Mouse (Mus musculus): ENCODE results near the gene Trafd1. TPM values are rescaled to one million over a fixed set of nuclear protein-coding genes. Genes with fewer than 3 reads are reported as not detected.

The Trafd1 gene
- polyA plus RNA-seq, 1 experiment from 2014 or later: 37.5 TPM

DNA sequence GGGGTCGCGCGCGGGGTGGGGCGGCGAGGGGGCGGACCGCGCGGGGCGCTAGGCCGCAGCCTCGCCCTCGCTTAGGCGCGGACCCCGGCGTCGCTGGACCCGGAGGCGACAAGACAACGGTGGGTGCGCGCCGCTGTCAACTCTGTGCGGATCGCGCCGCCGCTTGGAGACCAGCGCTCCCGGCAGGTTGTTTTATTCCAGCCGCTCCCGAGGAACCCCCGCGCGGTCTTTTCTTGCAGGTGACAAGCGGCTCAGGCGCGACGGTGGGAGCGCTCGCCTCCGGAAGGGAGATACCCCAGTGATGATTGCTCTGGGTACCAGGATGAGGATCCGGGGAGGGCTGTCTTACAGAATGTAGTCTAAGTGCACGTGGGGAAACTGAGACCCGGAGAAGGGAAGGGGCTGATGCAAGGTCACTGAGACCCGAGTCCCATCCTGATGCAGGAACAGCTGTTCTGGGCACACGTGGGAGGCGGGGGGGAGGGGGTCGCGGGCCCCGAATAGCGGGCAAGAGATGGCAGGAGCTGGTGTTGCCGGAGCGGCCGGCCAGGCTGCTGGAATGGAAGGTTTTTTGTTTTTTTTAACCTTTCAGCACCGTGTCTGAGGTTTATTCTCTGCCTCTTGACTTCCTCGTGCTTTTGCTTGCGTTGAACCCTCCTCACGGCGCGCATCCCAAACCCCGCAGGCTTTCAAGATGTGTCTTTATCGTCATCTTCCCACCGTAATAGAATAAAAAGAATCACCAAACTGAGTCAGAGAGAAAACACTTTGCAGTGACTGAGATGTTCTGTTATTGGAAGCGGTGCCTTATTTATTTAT, 12.9 kb upstream of the Trafd1 start:
- CTCF ChIA-PET: interaction anchor here (0.7 to 1.2 kb wide), 3 partner anchors 9 to 14 kb away, joined by 3 to 4 read pairs (median 4); no protein-coding TSS in a partner anchor
- no peak for TF ChIP-seq CTCF (IDR thresholded peaks at IDR 0.05)
- in situ Hi-C loops (cut with MboI; ENCODE audit: low pct_unique_long_range_greater_than_20kb): no loop called here
- DNase-seq (ENCODE audit: low read depth, low spot score) (no peak), ATAC-seq (peak; percentile 40)
- POLR2A ChIA-PET: interaction anchor here (0.6 to 2.0 kb wide), 2 partner anchors 13 to 16 kb away, joined by 4 to 5 read pairs; no protein-coding TSS in a partner anchor
- no peaks in the 10 kb centered on the region for H3K27me3 ChIP-seq

DNA sequence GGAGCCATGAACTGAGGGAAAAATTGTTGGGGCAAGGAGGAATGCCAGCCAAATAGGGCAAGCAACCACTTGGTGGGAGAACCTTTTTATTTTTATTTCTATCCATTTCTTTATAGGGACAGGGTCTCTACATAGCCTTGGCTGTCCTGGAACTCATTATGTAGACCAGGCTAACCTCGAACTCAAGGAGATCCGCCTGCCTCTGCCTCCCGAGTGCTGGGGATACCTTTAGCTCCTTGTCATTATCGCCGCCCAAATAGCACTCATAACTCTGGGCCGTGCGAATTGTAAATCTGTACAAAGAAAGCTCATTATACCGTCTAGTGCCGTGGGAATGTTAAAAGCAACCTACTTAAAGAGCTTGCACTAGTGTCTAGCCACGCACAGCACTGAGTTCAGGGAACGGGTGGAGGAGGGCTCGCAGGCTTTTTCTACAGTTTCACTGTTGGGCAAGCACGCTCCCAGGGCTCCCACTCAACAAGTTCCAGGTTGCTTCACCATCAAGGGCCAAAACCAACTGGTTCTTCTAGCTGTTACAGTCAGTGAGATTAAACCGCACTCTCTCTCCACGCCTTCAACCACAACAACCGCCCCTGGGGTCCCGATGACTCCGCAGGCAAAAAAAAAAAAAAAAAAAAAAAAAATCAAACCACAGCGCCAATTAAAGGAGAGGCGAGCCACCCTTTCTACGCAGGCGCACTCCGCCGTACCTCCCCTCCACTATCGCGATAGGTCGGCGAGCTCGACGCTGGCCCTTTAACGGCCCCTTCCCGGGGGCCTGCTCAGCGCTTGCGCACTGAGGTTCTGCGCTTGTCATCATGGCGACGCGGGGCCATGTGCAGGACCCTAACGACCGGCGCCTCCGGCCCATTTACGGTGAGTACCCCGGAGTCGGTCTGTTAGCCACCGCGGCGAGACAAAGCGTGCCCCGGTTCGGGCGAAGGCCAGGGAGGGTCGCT, 12.0 kb upstream of the Trafd1 start, which contains the start of gene Naa25:
Gene Naa25, plus strand, starts transcription at position 750 of the 959 bp plus-strand sequence.
- H3K27me3 ChIP-seq: no peaks in the 10 kb centered on the region
- CTCF ChIA-PET: interaction anchor here (1.0 to 1.3 kb wide), 3 partner anchors 10 to 13 kb away, joined by 4 to 5 read pairs (median 4); no protein-coding TSS in a partner anchor
- POLR2A ChIA-PET: interaction anchor here (0.5 to 2.0 kb wide), 3 partner anchors 14 to 24 kb away, joined by 3 to 5 read pairs (median 4); no protein-coding TSS in a partner anchor
- no peak for TF ChIP-seq CTCF (IDR thresholded peaks at IDR 0.05)
- DNase-seq (ENCODE audit: low read depth, low spot score) (peak; percentile 90), ATAC-seq (peak; percentile 65)
- in situ Hi-C loops (cut with MboI; ENCODE audit: low pct_unique_long_range_greater_than_20kb): no loop called here

DNA sequence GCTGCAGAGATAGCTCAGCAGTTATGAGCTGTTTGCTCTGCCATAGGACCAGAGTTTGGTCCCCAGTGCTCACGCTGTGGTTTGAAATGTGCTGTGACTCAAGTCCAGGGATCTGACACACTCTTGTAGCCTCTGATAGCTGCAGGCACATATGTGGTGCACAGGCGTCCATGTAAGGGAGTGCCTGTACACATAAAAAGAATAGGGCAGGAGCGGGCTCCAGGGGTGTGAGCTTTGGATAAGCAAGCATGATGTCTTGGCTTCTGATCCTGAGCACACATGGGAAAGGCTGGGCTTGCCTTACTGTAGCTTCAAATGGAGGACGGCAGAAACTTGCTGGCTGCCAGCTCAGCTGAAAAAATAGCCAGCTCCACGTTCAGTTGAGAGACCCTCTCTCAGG, 10.2 kb upstream of the Trafd1 start:
- in situ Hi-C loops (cut with MboI; ENCODE audit: low pct_unique_long_range_greater_than_20kb): no loop called here
- no peaks in the 10 kb centered on the region for H3K27me3 ChIP-seq
- TF ChIP-seq CTCF (IDR thresholded peaks at IDR 0.05): no peak
- DNase-seq (ENCODE audit: low read depth, low spot score) (no peak), ATAC-seq (no peak)
- ChIA-PET CTCF (interaction anchor here (0.8 to 1.4 kb wide), 2 partner anchors 12 to 38 kb away, joined by 3 read pairs; no protein-coding TSS in a partner anchor), POLR2A (no interaction called here)

DNA sequence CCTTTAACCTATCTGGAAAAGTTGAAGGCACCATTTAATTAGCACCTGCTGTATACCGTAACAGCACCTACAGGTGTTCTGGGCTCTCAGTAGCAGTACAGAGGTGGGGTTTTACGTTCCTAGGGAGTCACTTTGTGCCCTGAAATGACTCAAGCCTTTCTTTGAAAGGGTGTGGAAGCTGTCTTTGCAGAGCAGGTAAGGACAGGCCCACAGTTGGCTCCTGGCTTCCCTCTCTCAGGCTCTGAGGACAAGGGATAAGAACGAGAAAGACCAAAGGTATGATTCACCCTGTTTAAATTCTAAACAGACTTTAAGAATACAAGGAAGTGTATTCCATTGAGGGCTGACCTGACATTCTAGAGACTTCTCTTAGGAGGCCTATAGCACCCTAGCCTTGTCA, 8.0 kb upstream of the Trafd1 start:
- POLR2A ChIA-PET: interaction anchor here (0.6 to 1.7 kb wide), 3 partner anchors 9 to 104 kb away, joined by 5 to 6 read pairs (median 5); no protein-coding TSS in a partner anchor
- no peak for DNase-seq (ENCODE audit: low read depth, low spot score)
- in situ Hi-C loops (cut with MboI; ENCODE audit: low pct_unique_long_range_greater_than_20kb): no loop called here
- no peak for TF ChIP-seq CTCF (IDR thresholded peaks at IDR 0.05)
- CTCF ChIA-PET: interaction anchor here (0.8 to 1.6 kb wide), 4 partner anchors 9 to 19 kb away, joined by 3 to 8 read pairs (median 6); no protein-coding TSS in a partner anchor
- no peaks in the 10 kb centered on the region for H3K27me3 ChIP-seq
- no peak for ATAC-seq

DNA sequence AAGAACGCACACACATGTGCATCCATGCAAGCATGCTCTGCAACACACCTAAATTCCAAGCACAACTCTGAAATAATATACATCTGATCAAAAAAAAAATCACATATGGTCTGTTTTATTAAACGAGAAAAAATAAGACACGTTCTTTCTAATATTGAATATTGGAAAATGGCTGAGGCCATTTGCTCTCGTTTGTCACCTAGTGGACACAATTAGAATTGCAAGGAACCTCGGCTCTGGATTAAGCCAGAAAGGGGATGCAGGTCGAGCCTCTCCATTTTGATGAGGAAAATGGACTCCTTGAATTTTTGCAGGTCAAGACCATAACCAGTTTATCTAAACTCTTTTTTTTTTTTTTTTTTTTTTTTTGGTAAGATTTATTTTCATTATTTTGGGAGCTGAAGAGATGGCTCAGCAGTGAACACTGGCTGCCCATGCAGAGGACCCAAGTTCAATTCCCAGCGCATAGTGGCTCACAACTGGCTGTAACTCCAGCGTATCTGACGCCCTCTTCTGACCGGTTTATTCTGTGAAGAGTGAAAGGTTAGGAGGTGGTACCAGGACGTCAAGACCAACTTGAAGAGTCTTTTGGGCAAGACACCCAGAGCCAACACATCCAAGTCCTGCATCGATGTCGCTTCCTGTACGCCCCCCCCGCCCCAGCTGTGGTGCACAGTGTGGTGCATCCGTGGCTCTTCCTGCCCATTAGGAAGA, 7.4 kb upstream of the Trafd1 start:
- ATAC-seq (no peak), DNase-seq (ENCODE audit: low read depth, low spot score) (no peak)
- ChIA-PET POLR2A (interaction anchor here (0.6 kb wide), 1 partner anchor 105 kb away, joined by 5 read pairs; no protein-coding TSS in a partner anchor), CTCF (interaction anchor here (0.8 to 1.6 kb wide), 3 partner anchors 8 to 20 kb away, joined by 3 to 8 read pairs (median 6); no protein-coding TSS in a partner anchor)
- in situ Hi-C loops (cut with MboI; ENCODE audit: low pct_unique_long_range_greater_than_20kb): no loop called here
- peak; percentile 71 for TF ChIP-seq CTCF (IDR thresholded peaks at IDR 0.05)
- H3K27me3 ChIP-seq: no peaks in the 10 kb centered on the region

DNA sequence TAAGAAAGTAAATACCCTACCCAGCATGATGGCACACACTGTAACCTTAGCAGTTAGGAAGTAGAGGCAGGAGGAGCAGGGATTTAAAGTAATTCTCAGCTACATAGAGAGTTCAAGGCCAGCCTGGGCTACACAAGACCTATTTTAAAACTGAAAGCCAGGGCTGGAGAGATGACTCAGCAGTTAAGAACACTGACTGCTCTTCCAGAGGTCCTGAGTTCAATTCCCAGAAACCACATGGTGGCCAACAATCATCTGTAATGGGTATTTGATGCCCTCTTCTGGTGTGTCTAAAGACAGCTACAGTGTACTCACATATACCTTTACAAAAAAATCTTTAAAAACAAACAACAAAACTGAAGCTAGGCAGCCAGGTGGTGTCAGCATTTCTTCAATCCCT, 4.3 kb upstream of the Trafd1 start:
- POLR2A ChIA-PET: no interaction called here
- TF ChIP-seq CTCF (IDR thresholded peaks at IDR 0.05): no peak
- no peak for ATAC-seq
- no peaks in the 10 kb centered on the region for H3K27me3 ChIP-seq
- in situ Hi-C loops (cut with MboI; ENCODE audit: low pct_unique_long_range_greater_than_20kb): no loop called here
- CTCF ChIA-PET: interaction anchor here (1.3 to 1.5 kb wide), 2 partner anchors 11 to 98 kb away, joined by 3 read pairs; no protein-coding TSS in a partner anchor
- no peak for DNase-seq (ENCODE audit: low read depth, low spot score)

DNA sequence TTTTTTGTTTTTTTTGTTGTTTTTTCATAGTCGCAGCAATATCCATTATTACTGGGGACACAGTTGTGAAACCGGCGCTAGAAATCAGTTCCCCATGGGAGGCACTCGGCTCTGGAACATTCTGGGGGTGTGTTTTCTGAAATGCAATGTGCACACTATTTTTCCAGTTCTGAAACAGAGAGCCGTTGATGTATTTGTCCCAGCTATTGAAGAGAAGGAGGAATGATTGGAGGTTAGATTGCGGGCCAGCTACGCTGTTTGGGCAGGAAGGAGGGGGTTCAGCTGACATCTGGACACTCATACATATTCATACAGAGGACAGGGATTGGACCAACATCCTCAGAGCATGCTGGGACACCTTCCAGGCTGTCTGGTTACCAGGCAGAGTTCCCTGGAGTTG, 3.7 kb upstream of the Trafd1 start:
- in situ Hi-C loops (cut with MboI; ENCODE audit: low pct_unique_long_range_greater_than_20kb): no loop called here
- no peak for TF ChIP-seq CTCF (IDR thresholded peaks at IDR 0.05)
- no peaks in the 10 kb centered on the region for H3K27me3 ChIP-seq
- no peak for DNase-seq (ENCODE audit: low read depth, low spot score)
- ChIA-PET POLR2A (no interaction called here), CTCF (interaction anchor here (1.3 kb wide), 1 partner anchor 99 kb away, joined by 3 read pairs; no protein-coding TSS in a partner anchor)
- no peak for ATAC-seq

DNA sequence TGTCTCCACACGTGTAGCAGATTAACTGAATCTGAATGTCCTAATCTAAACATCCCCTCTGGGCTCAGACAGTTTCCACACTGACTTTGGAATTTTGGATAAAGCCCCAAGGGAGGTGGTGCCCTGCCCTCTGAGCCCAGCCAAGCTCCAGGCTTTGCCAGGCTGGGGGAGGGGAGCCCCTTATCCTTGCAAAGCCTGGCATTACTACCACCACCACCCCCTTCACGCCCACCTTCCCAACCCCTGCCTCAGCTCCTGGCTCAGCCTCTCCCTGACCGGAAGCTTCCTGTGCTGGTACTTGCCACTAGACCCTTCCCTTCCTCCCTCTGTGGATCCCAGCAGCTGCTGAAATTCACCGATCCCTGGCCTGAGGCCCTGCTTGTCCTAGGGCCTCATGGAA, 1.7 kb upstream of the Trafd1 start:
- ATAC-seq (no peak), DNase-seq (ENCODE audit: low read depth, low spot score) (no peak)
- CTCF ChIA-PET: interaction anchor here (1.4 kb wide), 1 partner anchor 10 kb away, joined by 5 read pairs; the partner anchor contains the start of gene Naa25
- H3K27me3 ChIP-seq: no peaks in the 10 kb centered on the region
- POLR2A ChIA-PET: no interaction called here
- in situ Hi-C loops (cut with MboI; ENCODE audit: low pct_unique_long_range_greater_than_20kb): no loop called here
- no peak for TF ChIP-seq CTCF (IDR thresholded peaks at IDR 0.05)

DNA sequence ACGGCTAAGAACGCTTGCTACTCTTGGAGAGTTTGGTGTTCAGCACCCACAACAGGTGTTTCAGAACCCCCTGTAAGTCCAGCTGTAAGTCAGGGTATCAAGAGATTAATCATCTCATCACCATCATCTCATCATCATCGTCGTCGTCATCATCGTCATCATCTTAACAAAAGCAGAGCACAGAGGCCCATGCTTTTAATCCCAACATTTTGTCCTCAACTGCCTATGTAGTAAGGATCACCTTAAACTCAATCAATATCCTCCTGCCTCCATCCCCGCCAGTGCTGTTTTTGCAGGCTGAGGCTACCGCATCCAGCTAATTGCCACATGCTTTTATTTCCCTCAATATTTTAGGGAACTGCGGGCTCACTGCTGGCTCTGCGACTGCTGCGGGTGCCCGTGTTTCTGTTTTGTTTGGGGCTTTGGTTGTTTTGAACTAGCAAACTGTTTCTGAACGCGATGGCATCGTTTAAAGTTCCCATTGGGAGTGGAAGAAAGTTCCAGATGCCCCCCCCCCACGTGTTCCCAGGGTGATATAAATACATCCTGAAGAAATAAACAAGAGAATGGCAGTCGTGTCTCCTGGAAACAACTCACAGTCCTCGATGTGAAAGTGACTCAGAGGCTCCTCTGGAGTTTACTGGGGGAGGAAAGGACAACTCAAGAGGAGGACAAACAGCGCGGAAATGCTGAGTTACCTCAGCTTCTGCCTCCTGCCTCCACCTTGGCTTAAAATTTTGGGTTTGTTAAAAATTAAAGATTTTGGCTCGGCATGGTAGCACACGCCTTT, 883 bp upstream of the Trafd1 start:
- ChIA-PET CTCF (interaction anchor here (1.4 kb wide), 1 partner anchor 11 kb away, joined by 5 read pairs; the partner anchor contains the start of gene Naa25), POLR2A (no interaction called here)
- H3K27me3 ChIP-seq: no peaks in the 10 kb centered on the region
- TF ChIP-seq CTCF (IDR thresholded peaks at IDR 0.05): no peak
- in situ Hi-C loops (cut with MboI; ENCODE audit: low pct_unique_long_range_greater_than_20kb): no loop called here
- ATAC-seq (no peak), DNase-seq (ENCODE audit: low read depth, low spot score) (no peak)

Measured in Patski (cell line).